Mouse (Mus musculus) hindbrain, embryonic 11.5 days (tissue): ENCODE measurements around the gene Btbd19. TPM values are rescaled to one million over a fixed set of nuclear protein-coding genes. Genes with fewer than 3 reads are reported as not detected.

Experiments used
- ATAC-seq: fragments of 200-750 bp; cut with Nextera tagmentation; 2 replicates; pipeline ENCODE4 v1.8.0; 2017; ENCODE audit warnings: mild to moderate bottlenecking, moderate TSS enrichment, moderate library complexity; ENCODE audit not compliant: low FRiP score
- DNase-seq: peaks from one replicate; pipeline ENCODE4 v3.0.0-alpha.2; 2015; ENCODE audit warnings: low spot score
- H3K27ac ChIP-seq: fragments of 300-500 bp; sonication (generic); 2 replicates; pipeline ENCODE4 v1.5.1; 2014; ENCODE audit warnings: mild to moderate bottlenecking, low read depth, low read length
- H3K27me3 ChIP-seq: fragments of 300-500 bp; sonication (generic); 2 replicates; pipeline ENCODE4 v1.6.1; 2014; ENCODE audit warnings: mild to moderate bottlenecking, low read length, moderate library complexity, mixed read lengths; ENCODE audit not compliant: control insufficient read depth, insufficient read depth
- H3K36me3 ChIP-seq: fragments of 300-500 bp; sonication (generic); 2 replicates; pipeline ENCODE4 v1.6.1; 2014; ENCODE audit warnings: mild to moderate bottlenecking, low read length, moderate library complexity, mixed read lengths; ENCODE audit not compliant: control insufficient read depth, insufficient read depth
- H3K4me1 ChIP-seq: fragments of 300-500 bp; sonication (generic); replicated peaks from 2 replicates; pipeline ENCODE4 v1.6.1; 2014; ENCODE audit warnings: low read length, mixed read lengths; ENCODE audit not compliant: control insufficient read depth, insufficient read depth
- H3K4me2 ChIP-seq: fragments of 300-500 bp; sonication (generic); replicated peaks from 2 replicates; pipeline ENCODE4 v1.6.1; 2014; ENCODE audit warnings: mild to moderate bottlenecking, low read depth, low read length
- H3K4me3 ChIP-seq: fragments of 300-500 bp; sonication (generic); 2 replicates; pipeline ENCODE4 v1.5.1; 2014; ENCODE audit warnings: low read depth, low read length
- H3K9ac ChIP-seq: fragments of 300-500 bp; sonication (generic); 2 replicates; pipeline ENCODE4 v1.6.1; 2014; ENCODE audit warnings: low read depth, low read length
- H3K9me3 ChIP-seq: fragments of 300-500 bp; sonication (generic); 2 replicates; pipeline ENCODE4 v1.6.1; 2016; ENCODE audit warnings: low read length; ENCODE audit not compliant: control insufficient read depth
- WGBS: fragments of 180-500 bp; shearing (Covaris S2); extraction: QIAGEN DNeasy Blood & Tissue Kit; methylation state at CpG from one replicate; pipeline ENCODE4 v1.1.7; 2014; 5-methylcytosine and 5-hydroxymethylcytosine counted together
- polyA plus RNA-seq: library from polyadenylated mRNA; unstranded; fragments of >200 nt; fragmentation: Nextera tagmentation; extraction: Ambion mirVana; gene quantifications from 2 replicates; pipeline ENCODE4 v1.2.1, GENCODE M21; 2014

Btbd19 gene
- polyA plus RNA-seq, 1 experiment from 2014 or later: 3.6 TPM

DNA sequence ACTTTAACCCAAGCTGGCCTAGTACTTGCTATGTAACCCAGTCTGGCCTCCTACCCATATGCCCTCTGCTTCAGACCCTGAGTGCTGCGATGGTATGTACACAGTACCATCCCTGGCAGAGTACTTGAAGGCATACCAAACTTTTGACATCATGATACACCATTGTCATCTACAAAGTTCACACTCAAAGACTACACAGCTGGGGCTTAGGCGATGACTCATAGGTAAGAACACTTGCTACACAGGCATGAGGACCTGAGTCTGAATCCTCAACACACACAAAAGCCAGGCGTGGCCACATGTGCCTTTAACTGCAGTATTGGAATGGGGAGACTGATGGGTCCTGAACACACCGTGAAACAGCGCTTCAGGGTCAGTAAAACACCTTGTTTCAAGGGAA, 54.3 kb downstream of the Btbd19 start:
- WGBS: 96% methylated on average over 5 of the region's 5 CpGs
- DNase-seq (no peak), ATAC-seq (no peak)
- Histone ChIP-seq H3K4me1 (no peaks in the 10 kb centered on the region), H3K4me2 (no peak overlapping the region), H3K4me3 (no peak overlapping the region), H3K36me3 (0 out of 2 replicates have a peak, but pooled peaks cover 2% of the 10 kb centered on the region), H3K27me3 (no peaks in the 10 kb centered on the region), H3K27ac (no peak overlapping the region), H3K9ac (no peak overlapping the region), H3K9me3 (no peaks in the 10 kb centered on the region)

DNA sequence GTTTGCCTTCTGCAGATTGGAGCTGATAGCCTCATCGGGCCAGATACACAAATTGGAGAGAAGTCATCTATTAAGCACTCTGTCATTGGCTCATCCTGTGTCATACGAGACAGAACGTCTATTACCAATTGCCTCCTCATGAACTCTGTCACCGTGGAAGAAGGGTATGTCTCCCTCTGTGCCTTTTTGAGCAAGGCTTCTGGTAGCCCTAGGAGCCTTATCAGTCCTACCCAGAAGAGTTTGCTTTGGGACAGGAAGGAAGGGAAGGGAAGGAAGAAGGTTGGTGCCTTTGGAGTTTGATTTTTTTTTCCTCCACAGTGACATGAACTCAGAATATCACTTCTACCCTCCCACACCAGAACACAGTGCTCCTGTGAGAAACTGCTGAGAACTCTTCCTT, 54.9 kb downstream of the Btbd19 start:
- Histone ChIP-seq H3K4me3 (no peak overlapping the region), H3K9me3 (no peaks in the 10 kb centered on the region), H3K27ac (no peak overlapping the region), H3K36me3 (0 out of 2 replicates have a peak, but pooled peaks cover 4% of the 10 kb centered on the region), H3K27me3 (no peaks in the 10 kb centered on the region), H3K4me2 (no peak overlapping the region), H3K9ac (no peak overlapping the region), H3K4me1 (no peaks in the 10 kb centered on the region)
- no peak for ATAC-seq
- 87% methylated on average over 4 of the region's 4 CpGs for WGBS
- DNase-seq: no peak

DNA sequence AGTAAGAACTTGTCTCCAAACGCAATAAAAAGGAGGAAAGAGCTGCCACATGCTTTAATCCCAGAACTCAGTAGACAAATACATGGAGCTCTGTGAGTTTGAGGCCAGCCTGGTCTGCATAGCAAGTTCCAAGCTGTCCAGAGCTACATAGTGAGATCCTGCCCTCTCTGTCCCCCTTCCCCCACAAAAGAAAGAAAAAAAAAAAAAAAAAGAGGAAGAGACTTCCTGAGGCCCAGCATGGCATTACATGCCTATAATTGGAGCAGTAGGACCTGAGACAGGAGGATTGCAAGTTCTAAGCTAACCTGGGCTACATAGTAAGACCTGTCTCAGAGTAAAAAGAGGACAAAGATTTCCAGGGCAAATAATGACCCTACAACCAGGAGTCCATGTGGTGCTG, 55.9 kb downstream of the Btbd19 start:
- no peaks in the 10 kb centered on the region for H3K27me3 ChIP-seq
- 94% methylated on average over 1 of the region's 1 CpGs for WGBS
- H3K4me3 ChIP-seq: no peak overlapping the region
- 0 out of 2 replicates have a peak, but pooled peaks cover 6% of the 10 kb centered on the region for H3K36me3 ChIP-seq
- no peaks in the 10 kb centered on the region for H3K9me3 ChIP-seq
- H3K4me2 ChIP-seq: no peak overlapping the region
- DNase-seq (no peak), ATAC-seq (no peak)
- no peaks in the 10 kb centered on the region for H3K4me1 ChIP-seq
- no peak overlapping the region for H3K9ac ChIP-seq
- no peak overlapping the region for H3K27ac ChIP-seq

Other genes with a start within 250 kb of the Btbd19 start
- gene Zswim5, start 248.3 kb downstream of the Btbd19 start, polyA plus RNA-seq: 9.8 and 10.4 TPM in 2 replicates
- gene Urod, start 131.3 kb downstream of the Btbd19 start, polyA plus RNA-seq: 97.3 and 110 TPM in 2 replicates
- 7.8 and 12.6 TPM in 2 replicates for gene Hectd3, start 130.4 kb downstream of the Btbd19 start, polyA plus RNA-seq
- 51.9 and 53.0 TPM in 2 replicates for gene Eif2b3, start 106.3 kb downstream of the Btbd19 start, polyA plus RNA-seq
- 1.4 and 1.9 TPM in 2 replicates for gene Ptch2, start 29.6 kb downstream of the Btbd19 start, polyA plus RNA-seq
- 0.60 TPM in 1 of 2 replicates, not detected in the other for gene Tctex1d4, start 1.1 kb upstream of the Btbd19 start, polyA plus RNA-seq
- gene Plk3, start 8.2 kb upstream of the Btbd19 start, polyA plus RNA-seq: 31.3 and 37.1 TPM in 2 replicates
- gene Rps8, start 30.5 kb upstream of the Btbd19 start, polyA plus RNA-seq: 779 and 892 TPM in 2 replicates
- gene Kif2c, start 56.9 kb upstream of the Btbd19 start, polyA plus RNA-seq: 77.5 and 86.2 TPM in 2 replicates
- 11.4 and 13.1 TPM in 2 replicates for gene Tmem53, start 126.2 kb upstream of the Btbd19 start, polyA plus RNA-seq
- 0.53 TPM in 1 of 2 replicates, not detected in the other for gene Armh1, start 126.4 kb upstream of the Btbd19 start, polyA plus RNA-seq